Mouse (Mus musculus): ENCODE measurements around the gene Fam173b.

- no peak for TF ChIP-seq CTCF (conservative IDR thresholded peaks at IDR 0.05; ENCODE audit: low read length)
- no peak for TF ChIP-seq NANOG (IDR thresholded peaks at IDR 0.05; ENCODE audit: borderline replicate concordance, low read length)
Measured at GRCm38 (mm10) chr15:31647225-31647624, 45.6 kb downstream of the Fam173b start.
